Mouse (Mus musculus): Measurements from ENCODE around the gene Col4a6. TPM values are rescaled to one million over a fixed set of nuclear protein-coding genes. Genes with fewer than 3 reads are reported as not detected.

Gene Col4a6
- polyA plus RNA-seq, 1 experiment from 2014 or later = 0.33 TPM

- Histone ChIP-seq H3K27ac (replicated peaks; ENCODE audit: low read depth, low read length) (no peak overlapping the region), H3K27me3 (ENCODE audit: control insufficient read depth, insufficient read depth, low read length) (no peaks in the 10 kb centered on the region), H3K9ac (ENCODE audit: low read length) (no peak overlapping the region), H3K4me1 (ENCODE audit: control insufficient read depth, insufficient read depth, low read length) (no peaks in the 10 kb centered on the region), H3K36me3 (ENCODE audit: control insufficient read depth, insufficient read depth, low read length) (no peaks in the 10 kb centered on the region), H3K4me2 (ENCODE audit: low read depth, severe bottlenecking) (no peak overlapping the region), H3K9me3 (ENCODE audit: control insufficient read depth, low read length) (no peaks in the 10 kb centered on the region), H3K4me3 (ENCODE audit: low read depth, low read length) (no peak overlapping the region)
- ATAC-seq (ENCODE audit: insufficient number of reproducible peaks, low FRiP score, low TSS enrichment, low read depth) (no peak), DNase-seq (ENCODE audit: low spot score) (no peak)
- 68% methylated on average over 1 of the region's 1 CpGs for WGBS
These were observed 157.7 kb downstream of the Col4a6 start for GRCm38 (mm10) chrX:141316217-141316616.

GRCm38 (mm10) chrX:141315795-141316194 is 158.1 kb downstream of the Col4a6 start:
- H3K36me3 ChIP-seq (ENCODE audit: control insufficient read depth, insufficient read depth, low read length) = no peaks in the 10 kb centered on the region
- H3K4me2 ChIP-seq (ENCODE audit: low read depth, severe bottlenecking) = no peak overlapping the region
- ATAC-seq (ENCODE audit: insufficient number of reproducible peaks, low FRiP score, low TSS enrichment, low read depth) (no peak), DNase-seq (ENCODE audit: low spot score) (no peak)
- H3K9ac ChIP-seq (ENCODE audit: low read length) = no peak overlapping the region
- H3K27ac ChIP-seq (replicated peaks; ENCODE audit: low read depth, low read length) = no peak overlapping the region
- no peaks in the 10 kb centered on the region for H3K9me3 ChIP-seq (ENCODE audit: control insufficient read depth, low read length)
- H3K4me3 ChIP-seq (ENCODE audit: low read depth, low read length) = no peak overlapping the region
- no peaks in the 10 kb centered on the region for H3K4me1 ChIP-seq (ENCODE audit: control insufficient read depth, insufficient read depth, low read length)
- H3K27me3 ChIP-seq (ENCODE audit: control insufficient read depth, insufficient read depth, low read length) = no peaks in the 10 kb centered on the region
- WGBS = 60% methylated on average over 3 of the region's 3 CpGs

GRCm38 (mm10) chrX:141292702-141293462 is 181.0 kb downstream of the Col4a6 start:
- Histone ChIP-seq H3K4me3 (ENCODE audit: low read depth, low read length) (no peak overlapping the region), H3K4me1 (ENCODE audit: control insufficient read depth, insufficient read depth, low read length) (no peaks in the 10 kb centered on the region), H3K9ac (ENCODE audit: low read length) (no peak overlapping the region), H3K27ac (replicated peaks; ENCODE audit: low read depth, low read length) (no peak overlapping the region), H3K36me3 (ENCODE audit: control insufficient read depth, insufficient read depth, low read length) (no peaks in the 10 kb centered on the region), H3K27me3 (ENCODE audit: control insufficient read depth, insufficient read depth, low read length) (0 out of 2 replicates have a peak, but pooled peaks cover 4% of the 10 kb centered on the region), H3K9me3 (ENCODE audit: control insufficient read depth, low read length) (no peaks in the 10 kb centered on the region), H3K4me2 (ENCODE audit: low read depth, severe bottlenecking) (no peak overlapping the region)
- ATAC-seq (ENCODE audit: insufficient number of reproducible peaks, low FRiP score, low TSS enrichment, low read depth) (no peak), DNase-seq (ENCODE audit: low spot score) (no peak)
- WGBS = 80% methylated on average over 3 of the region's 3 CpGs

GRCm38 (mm10) chrX:141276397-141276796 is 197.5 kb downstream of the Col4a6 start:
- ATAC-seq (ENCODE audit: insufficient number of reproducible peaks, low FRiP score, low TSS enrichment, low read depth) = no peak
- 94% methylated on average over 2 of the region's 2 CpGs for WGBS
- no peak overlapping the region for H3K9ac ChIP-seq (ENCODE audit: low read length)
- no peaks in the 10 kb centered on the region for H3K36me3 ChIP-seq (ENCODE audit: control insufficient read depth, insufficient read depth, low read length)
- H3K4me1 ChIP-seq (ENCODE audit: control insufficient read depth, insufficient read depth, low read length) = no peaks in the 10 kb centered on the region
- no peak overlapping the region for H3K27ac ChIP-seq (replicated peaks; ENCODE audit: low read depth, low read length)
- peaks cover 2% of the 10 kb centered on the region; the same call in 1 of the 2 replicates for H3K27me3 ChIP-seq (ENCODE audit: control insufficient read depth, insufficient read depth, low read length)
- H3K4me2 ChIP-seq (ENCODE audit: low read depth, severe bottlenecking) = no peak overlapping the region
- DNase-seq (ENCODE audit: low spot score) = peak; percentile 24
- no peaks in the 10 kb centered on the region for H3K9me3 ChIP-seq (ENCODE audit: control insufficient read depth, low read length)
- H3K4me3 ChIP-seq (ENCODE audit: low read depth, low read length) = no peak overlapping the region

GRCm38 (mm10) chrX:141265986-141266385 is 207.9 kb downstream of the Col4a6 start:
- Histone ChIP-seq H3K36me3 (ENCODE audit: control insufficient read depth, insufficient read depth, low read length) (no peaks in the 10 kb centered on the region), H3K9me3 (ENCODE audit: control insufficient read depth, low read length) (no peaks in the 10 kb centered on the region), H3K9ac (ENCODE audit: low read length) (no peak overlapping the region), H3K4me1 (ENCODE audit: control insufficient read depth, insufficient read depth, low read length) (no peaks in the 10 kb centered on the region), H3K4me3 (ENCODE audit: low read depth, low read length) (no peak overlapping the region), H3K4me2 (ENCODE audit: low read depth, severe bottlenecking) (no peak overlapping the region), H3K27me3 (ENCODE audit: control insufficient read depth, insufficient read depth, low read length) (0 out of 2 replicates have a peak, but pooled peaks cover 2% of the 10 kb centered on the region), H3K27ac (replicated peaks; ENCODE audit: low read depth, low read length) (no peak overlapping the region)
- no peak for ATAC-seq (ENCODE audit: insufficient number of reproducible peaks, low FRiP score, low TSS enrichment, low read depth)
- no peak for DNase-seq (ENCODE audit: low spot score)
- 58% methylated on average over 1 of the region's 1 CpGs for WGBS

- H3K9ac ChIP-seq (ENCODE audit: low read length) = no peak overlapping the region
- H3K4me3 ChIP-seq (ENCODE audit: low read depth, low read length) = no peak overlapping the region
- ATAC-seq (ENCODE audit: insufficient number of reproducible peaks, low FRiP score, low TSS enrichment, low read depth) (no peak), DNase-seq (ENCODE audit: low spot score) (no peak)
- 68% methylated on average over 1 of the region's 1 CpGs for WGBS
- H3K36me3 ChIP-seq (ENCODE audit: control insufficient read depth, insufficient read depth, low read length) = no peaks in the 10 kb centered on the region
- H3K4me1 ChIP-seq (ENCODE audit: control insufficient read depth, insufficient read depth, low read length) = no peaks in the 10 kb centered on the region
- H3K9me3 ChIP-seq (ENCODE audit: control insufficient read depth, low read length) = no peaks in the 10 kb centered on the region
- 0 out of 2 replicates have a peak, but pooled peaks cover 5% of the 10 kb centered on the region for H3K27me3 ChIP-seq (ENCODE audit: control insufficient read depth, insufficient read depth, low read length)
- no peak overlapping the region for H3K4me2 ChIP-seq (ENCODE audit: low read depth, severe bottlenecking)
- H3K27ac ChIP-seq (replicated peaks; ENCODE audit: low read depth, low read length) = no peak overlapping the region
These were observed 224.2 kb downstream of the Col4a6 start for GRCm38 (mm10) chrX:141249636-141250035.

- Histone ChIP-seq H3K4me3 (ENCODE audit: low read depth, low read length) (no peak overlapping the region), H3K4me1 (ENCODE audit: control insufficient read depth, insufficient read depth, low read length) (no peaks in the 10 kb centered on the region), H3K9ac (ENCODE audit: low read length) (no peak overlapping the region), H3K36me3 (ENCODE audit: control insufficient read depth, insufficient read depth, low read length) (no peaks in the 10 kb centered on the region), H3K4me2 (ENCODE audit: low read depth, severe bottlenecking) (no peak overlapping the region), H3K9me3 (ENCODE audit: control insufficient read depth, low read length) (no peaks in the 10 kb centered on the region), H3K27me3 (ENCODE audit: control insufficient read depth, insufficient read depth, low read length) (no peaks in the 10 kb centered on the region; the same call in 1 of the 2 replicates), H3K27ac (replicated peaks; ENCODE audit: low read depth, low read length) (no peak overlapping the region)
- DNase-seq (ENCODE audit: low spot score) = peak; percentile 25
- no peak for ATAC-seq (ENCODE audit: insufficient number of reproducible peaks, low FRiP score, low TSS enrichment, low read depth)
- WGBS = 69% methylated on average over 2 of the region's 2 CpGs
These were observed 237.1 kb downstream of the Col4a6 start for GRCm38 (mm10) chrX:141236564-141237333.

- Histone ChIP-seq H3K4me3 (ENCODE audit: low read depth, low read length) (no peak overlapping the region), H3K9me3 (ENCODE audit: control insufficient read depth, low read length) (no peaks in the 10 kb centered on the region), H3K4me2 (ENCODE audit: low read depth, severe bottlenecking) (no peak overlapping the region), H3K27ac (replicated peaks; ENCODE audit: low read depth, low read length) (no peak overlapping the region), H3K27me3 (ENCODE audit: control insufficient read depth, insufficient read depth, low read length) (peaks cover 7% of the 10 kb centered on the region), H3K9ac (ENCODE audit: low read length) (no peak overlapping the region), H3K36me3 (ENCODE audit: control insufficient read depth, insufficient read depth, low read length) (no peaks in the 10 kb centered on the region), H3K4me1 (ENCODE audit: control insufficient read depth, insufficient read depth, low read length) (no peaks in the 10 kb centered on the region)
- DNase-seq (ENCODE audit: low spot score) (no peak), ATAC-seq (ENCODE audit: insufficient number of reproducible peaks, low FRiP score, low TSS enrichment, low read depth) (no peak)
- 88% methylated on average over 2 of the region's 2 CpGs for WGBS
These were observed 245.7 kb downstream of the Col4a6 start for GRCm38 (mm10) chrX:141228169-141228568.

Data from limb, embryonic 11.5 days (tissue).